Mouse (Mus musculus) ES-Bruce4 (cell line): ENCODE data around the gene C3. TPM values are rescaled to one million over a fixed set of nuclear protein-coding genes. Genes with fewer than 3 reads are reported as not detected.

Experiments
- H3K27ac ChIP-seq: 2 replicates; pipeline ENCODE4 v1.5.1; 2012; ENCODE audit warnings: low read length, inconsistent platforms; ENCODE audit not compliant: insufficient read depth
- H3K27me3 ChIP-seq: 2 replicates; pipeline ENCODE4 v1.6.1; 2012; ENCODE audit warnings: mild to moderate bottlenecking, low read length, inconsistent platforms; ENCODE audit not compliant: control insufficient read depth, poor library complexity, insufficient read depth, severe bottlenecking
- H3K36me3 ChIP-seq: 2 replicates; pipeline ENCODE4 v1.6.1; 2012; ENCODE audit warnings: inconsistent platforms, mild to moderate bottlenecking, low read length, moderate library complexity; ENCODE audit not compliant: control insufficient read depth, poor library complexity, insufficient read depth, severe bottlenecking
- H3K4me1 ChIP-seq: one replicate; pipeline ENCODE4 v1.8.1; 2011; ENCODE audit warnings: low read length; ENCODE audit not compliant: control insufficient read depth, insufficient read depth
- H3K4me3 ChIP-seq: 2 replicates; pipeline ENCODE4 v1.5.1; 2011; ENCODE audit warnings: low read depth, mild to moderate bottlenecking, low read length
- H3K9ac ChIP-seq: 2 replicates; pipeline ENCODE4 v1.6.1; 2012; ENCODE audit warnings: low read depth, mild to moderate bottlenecking, inconsistent platforms; ENCODE audit not compliant: poor library complexity, severe bottlenecking
- H3K9me3 ChIP-seq: replicated peaks from 2 replicates; pipeline ENCODE4 v1.6.1; 2012; ENCODE audit warnings: mild to moderate bottlenecking, low read length, inconsistent platforms; ENCODE audit not compliant: control insufficient read depth, poor library complexity, insufficient read depth, severe bottlenecking
- CTCF ChIP-seq: IDR thresholded peaks from one replicate; pipeline ENCODE4 v1.8.1; 2011; ENCODE audit warnings: low read depth, low read length
- EP300 ChIP-seq: IDR thresholded peaks from 2 replicates; pipeline ENCODE4 v1.6.1; 2011; ENCODE audit warnings: low read depth, low read length; ENCODE audit not compliant: insufficient read depth
- POLR2A ChIP-seq: IDR thresholded peaks from one replicate; pipeline ENCODE4 v1.8.1; 2011; ENCODE audit warnings: low read length; ENCODE audit not compliant: insufficient read depth
- polyA plus RNA-seq: library from polyadenylated mRNA; stranded (reverse); fragments of >200 nt; gene quantifications from 2 replicates; pipeline ENCODE4 v1.2.4, GENCODE M21; 2011; ENCODE audit warnings: low read depth; ENCODE audit not compliant: missing spikeins, insufficient read depth, insufficient read length

Gene C3
- polyA plus RNA-seq, 1 experiment: 0.94 TPM

DNA sequence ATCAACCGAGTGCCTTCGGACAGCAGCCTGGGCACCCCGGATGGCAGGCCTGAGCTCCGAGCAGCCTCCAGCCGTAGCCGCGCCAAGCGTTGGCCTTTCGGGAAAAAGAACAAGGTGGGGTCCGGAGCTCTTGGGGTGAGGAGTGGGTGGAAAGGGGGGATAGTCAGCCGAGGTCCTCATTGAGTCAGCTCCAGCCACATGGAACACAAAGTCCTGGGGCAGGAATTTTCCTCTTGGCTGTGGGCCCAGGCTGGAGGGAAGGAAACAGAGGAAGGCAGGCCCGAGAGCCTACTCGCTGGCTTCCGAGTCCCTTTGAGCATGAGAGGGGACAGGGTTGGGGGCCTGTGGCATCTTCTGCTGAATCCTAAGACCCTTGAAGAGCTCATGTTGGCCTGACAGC lies 27.4 kb upstream of the C3 start:
- Histone ChIP-seq H3K27me3 (no peaks in the 10 kb centered on the region), H3K9ac (no peak overlapping the region), H3K4me3 (no peak overlapping the region), H3K36me3 (peaks cover 58% of the 10 kb centered on the region), H3K9me3 (no peaks in the 10 kb centered on the region), H3K27ac (no peak overlapping the region), H3K4me1 (no peaks in the 10 kb centered on the region)
- TF ChIP-seq EP300: no peak
- no peak for TF ChIP-seq CTCF
- TF ChIP-seq POLR2A: no peak

DNA sequence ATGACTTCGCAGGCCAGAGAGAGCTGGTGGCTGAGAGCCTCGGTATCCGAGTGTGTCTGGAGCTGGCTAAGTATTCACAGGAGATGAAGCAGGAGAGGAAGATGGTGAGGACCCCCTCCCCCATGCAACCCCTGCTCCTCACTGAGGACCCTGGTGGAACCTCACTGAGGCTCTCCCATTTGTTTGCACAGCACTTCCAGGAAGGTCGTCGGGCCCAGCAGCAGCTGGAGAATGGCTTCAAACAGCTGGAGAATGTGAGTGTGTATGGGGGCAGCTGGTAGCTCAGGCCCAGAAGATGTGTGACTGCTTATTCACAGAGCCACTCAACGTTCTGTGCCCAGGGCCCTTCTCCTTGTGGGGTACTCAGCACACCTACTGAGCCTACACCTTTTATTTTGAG lies 25.4 kb upstream of the C3 start:
- Histone ChIP-seq H3K9ac (no peak overlapping the region), H3K4me1 (no peaks in the 10 kb centered on the region), H3K36me3 (peaks cover 43% of the 10 kb centered on the region), H3K9me3 (no peaks in the 10 kb centered on the region), H3K4me3 (no peak overlapping the region), H3K27ac (no peak overlapping the region), H3K27me3 (no peaks in the 10 kb centered on the region)
- TF ChIP-seq CTCF (no peak), POLR2A (no peak)

DNA sequence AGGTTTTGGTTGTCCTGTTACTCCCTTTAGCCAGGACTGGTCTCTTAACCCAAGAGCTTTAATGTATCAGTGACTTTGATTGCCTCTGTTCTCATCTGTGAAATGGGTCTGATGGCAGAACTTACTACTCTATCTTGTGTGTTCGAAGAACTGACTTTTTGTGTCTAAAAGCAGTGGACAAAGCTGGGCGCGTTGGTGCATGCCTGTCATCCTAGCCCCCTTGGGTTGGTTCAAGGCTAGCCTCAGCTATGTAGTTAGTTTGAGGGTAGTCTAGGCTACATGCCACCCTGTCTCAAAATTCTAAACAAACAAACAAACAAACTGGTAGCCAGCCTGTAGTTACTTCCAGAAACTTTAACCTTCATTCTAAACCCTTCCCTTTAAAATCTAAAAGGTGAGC lies 23.5 kb upstream of the C3 start:
- Histone ChIP-seq H3K9me3 (no peaks in the 10 kb centered on the region), H3K27ac (no peak overlapping the region), H3K27me3 (no peaks in the 10 kb centered on the region), H3K9ac (no peak overlapping the region), H3K4me3 (no peak overlapping the region), H3K36me3 (peaks cover 30% of the 10 kb centered on the region), H3K4me1 (no peaks in the 10 kb centered on the region)
- TF ChIP-seq POLR2A: no peak
- no peak for TF ChIP-seq CTCF
- no peak for TF ChIP-seq EP300

GRCm38 (mm10) chr17:57250461-57251160 lies 22.7 kb upstream of the C3 start:
- Histone ChIP-seq H3K9ac (peak overlapping the region; percentile 81), H3K27ac (no peak overlapping the region), H3K9me3 (no peaks in the 10 kb centered on the region), H3K4me1 (no peaks in the 10 kb centered on the region), H3K36me3 (peaks cover 26% of the 10 kb centered on the region), H3K27me3 (no peaks in the 10 kb centered on the region), H3K4me3 (peak overlapping the region; percentile 52)
- TF ChIP-seq EP300: no peak
- TF ChIP-seq POLR2A: no peak
- no peak for TF ChIP-seq CTCF

- Histone ChIP-seq H3K36me3 (peaks cover 14% of the 10 kb centered on the region), H3K4me1 (no peaks in the 10 kb centered on the region), H3K27me3 (no peaks in the 10 kb centered on the region), H3K4me3 (peak within 1 kb of the TSS; percentile 89), H3K9me3 (no peaks in the 10 kb centered on the region), H3K27ac (peak within 1 kb of the TSS; percentile 47), H3K9ac (peak within 1 kb of the TSS; percentile 81)
- peak; percentile 75 for TF ChIP-seq POLR2A
- no peak for TF ChIP-seq CTCF
- TF ChIP-seq EP300: peak; percentile 38; the same call in 1 of the 2 replicates
These were observed 21.5 kb upstream of the C3 start, which contains the start of gene Trip10 for GRCm38 (mm10) chr17:57249186-57250181. Trip10 (plus strand) TSS chr17:57249455.

- Histone ChIP-seq H3K36me3 (peaks cover 8% of the 10 kb centered on the region), H3K9ac (peak overlapping the region; percentile 17; the same call in 1 of the 2 replicates), H3K4me3 (peak overlapping the region; percentile 89), H3K4me1 (no peaks in the 10 kb centered on the region), H3K27ac (no peak overlapping the region), H3K9me3 (no peaks in the 10 kb centered on the region), H3K27me3 (no peaks in the 10 kb centered on the region)
- TF ChIP-seq CTCF (no peak), POLR2A (no peak), EP300 (no peak)
These were observed 20.8 kb upstream of the C3 start for GRCm38 (mm10) chr17:57248771-57249170.
